Mouse (Mus musculus): ENCODE results near the gene Lmln. TPM values are rescaled to one million over a fixed set of nuclear protein-coding genes. Genes with fewer than 3 reads are reported as not detected.

The Lmln gene
- total RNA-seq, 2 experiments from 2014 or later, result 2.1 to 2.7 TPM

Small RNA genes within 50 kb of the gene (microRNA-seq; reads per million reads assigned to microRNA genes)
- gene Gm22231 (0 reads per million in 2 experiments), gene Mir1947 (5.7 to 8.1 reads per million in 2 experiments)

Other genes starting within 250 kb of the Lmln start
- 100 to 1,000 TPM; 105 to 106 TPM for gene Fyttd1, start 185.0 kb upstream of the Lmln start, total RNA-seq (2021)
- gene Rubcn, start 184.8 kb upstream of the Lmln start, total RNA-seq (2021), result 10 to 100 TPM; 28.3 to 29.7 TPM
- gene Lrch3, start 148.4 kb upstream of the Lmln start, total RNA-seq (2021), result 10 to 100 TPM; 19.9 to 21.4 TPM
- gene Iqcg, start 6.3 kb upstream of the Lmln start, total RNA-seq (2021), result under 1 TPM; 0.49 to 0.62 TPM
- gene Rpl35a, start 6.1 kb upstream of the Lmln start, total RNA-seq (2021), result 100 to 1,000 TPM; 354 to 362 TPM
- 10 to 100 TPM; 19.0 to 20.6 TPM for gene Osbpl11, start 122.5 kb downstream of the Lmln start, total RNA-seq (2021)
- 10 to 100 TPM; 23.1 to 24.6 TPM for gene Snx4, start 188.9 kb downstream of the Lmln start, total RNA-seq (2021)